Mouse (Mus musculus): Measurements from ENCODE around the gene Sbsn. TPM values are rescaled to one million over a fixed set of nuclear protein-coding genes. Genes with fewer than 3 reads are reported as not detected.

Gene Sbsn
- polyA plus RNA-seq (2015; fragmentation: Nextera tagmentation; extraction: Ambion mirVana), result 1.6 and 2.0 TPM in 2 replicates

GRCm38 (mm10) chr7:30751086-30751669, at the start of gene Sbsn:
Sbsn (plus strand) TSS chr7:30751471.
- Histone ChIP-seq H3K27ac (ENCODE audit: low read length) (no peak within 1 kb of the TSS), H3K36me3 (ENCODE audit: control insufficient read depth, insufficient read depth, low read length) (peaks cover 17% of the 10 kb centered on the region), H3K4me2 (ENCODE audit: low read length) (no peak within 1 kb of the TSS), H3K9me3 (replicated peaks; ENCODE audit: control insufficient read depth, low read length, poor library complexity, severe bottlenecking) (peaks cover 8% of the 10 kb centered on the region), H3K27me3 (ENCODE audit: control insufficient read depth, insufficient read depth, low read depth, low read length) (no peaks in the 10 kb centered on the region), H3K9ac (ENCODE audit: low read depth, low read length) (no peak within 1 kb of the TSS), H3K4me1 (ENCODE audit: control insufficient read depth, insufficient read depth, low read length) (no peaks in the 10 kb centered on the region), H3K4me3 (ENCODE audit: low read depth, low read length) (no peak within 1 kb of the TSS)
- no peak for ATAC-seq
- 70% methylated on average over 5 of the region's 5 CpGs for WGBS

DNA sequence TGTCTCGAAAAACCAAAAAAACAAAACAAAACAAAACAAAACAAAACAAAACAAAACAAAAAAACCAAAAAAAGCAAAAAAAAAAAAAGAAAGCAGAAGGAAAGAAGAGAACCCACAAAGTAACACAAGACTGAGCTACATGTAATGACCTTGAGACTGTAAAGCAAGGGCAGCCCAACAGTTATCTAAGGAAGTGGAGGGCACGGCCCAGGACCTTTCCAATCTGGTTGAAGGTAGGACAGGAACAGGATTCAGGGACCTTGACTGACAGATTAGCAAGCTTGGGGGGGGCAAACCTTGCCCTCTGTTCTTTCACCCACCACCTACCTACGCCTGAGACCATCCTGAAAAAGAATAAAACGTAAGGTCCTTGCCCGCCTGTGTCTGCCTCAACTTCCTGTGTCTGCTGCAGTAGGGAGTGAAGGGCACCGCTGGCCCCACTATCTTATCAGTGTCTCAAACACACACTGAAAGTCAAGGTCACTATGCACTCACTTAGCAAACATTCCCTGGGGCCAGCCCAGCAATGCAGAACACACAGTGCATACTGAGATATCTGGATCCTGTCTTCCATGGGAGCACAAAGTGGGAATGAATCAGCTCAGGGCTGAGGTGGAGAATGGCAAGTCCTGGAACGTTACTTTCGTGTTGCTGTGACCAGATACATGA, 44.9 kb upstream of the Sbsn start:
- H3K9me3 ChIP-seq (replicated peaks; ENCODE audit: control insufficient read depth, low read length, poor library complexity, severe bottlenecking), result no peaks in the 10 kb centered on the region
- H3K4me3 ChIP-seq (ENCODE audit: low read depth, low read length), result no peak overlapping the region
- ATAC-seq, result no peak
- no peak overlapping the region for H3K27ac ChIP-seq (ENCODE audit: low read length)
- no peaks in the 10 kb centered on the region for H3K36me3 ChIP-seq (ENCODE audit: control insufficient read depth, insufficient read depth, low read length)
- H3K4me1 ChIP-seq (ENCODE audit: control insufficient read depth, insufficient read depth, low read length), result no peaks in the 10 kb centered on the region
- 75% methylated on average over 8 of the region's 8 CpGs for WGBS
- no peak overlapping the region for H3K9ac ChIP-seq (ENCODE audit: low read depth, low read length)
- H3K4me2 ChIP-seq (ENCODE audit: low read length), result no peak overlapping the region
- H3K27me3 ChIP-seq (ENCODE audit: control insufficient read depth, insufficient read depth, low read depth, low read length), result no peaks in the 10 kb centered on the region

GRCm38 (mm10) chr7:30707441-30707840, 43.8 kb upstream of the Sbsn start:
- ATAC-seq, result no peak
- H3K27ac ChIP-seq (ENCODE audit: low read length), result no peak overlapping the region
- H3K9ac ChIP-seq (ENCODE audit: low read depth, low read length), result no peak overlapping the region
- 100% methylated on average over 1 of the region's 1 CpGs for WGBS
- no peak overlapping the region for H3K4me2 ChIP-seq (ENCODE audit: low read length)
- H3K4me1 ChIP-seq (ENCODE audit: control insufficient read depth, insufficient read depth, low read length), result no peaks in the 10 kb centered on the region
- H3K9me3 ChIP-seq (replicated peaks; ENCODE audit: control insufficient read depth, low read length, poor library complexity, severe bottlenecking), result no peaks in the 10 kb centered on the region
- H3K36me3 ChIP-seq (ENCODE audit: control insufficient read depth, insufficient read depth, low read length), result no peaks in the 10 kb centered on the region
- no peak overlapping the region for H3K4me3 ChIP-seq (ENCODE audit: low read depth, low read length)
- no peaks in the 10 kb centered on the region for H3K27me3 ChIP-seq (ENCODE audit: control insufficient read depth, insufficient read depth, low read depth, low read length)

DNA sequence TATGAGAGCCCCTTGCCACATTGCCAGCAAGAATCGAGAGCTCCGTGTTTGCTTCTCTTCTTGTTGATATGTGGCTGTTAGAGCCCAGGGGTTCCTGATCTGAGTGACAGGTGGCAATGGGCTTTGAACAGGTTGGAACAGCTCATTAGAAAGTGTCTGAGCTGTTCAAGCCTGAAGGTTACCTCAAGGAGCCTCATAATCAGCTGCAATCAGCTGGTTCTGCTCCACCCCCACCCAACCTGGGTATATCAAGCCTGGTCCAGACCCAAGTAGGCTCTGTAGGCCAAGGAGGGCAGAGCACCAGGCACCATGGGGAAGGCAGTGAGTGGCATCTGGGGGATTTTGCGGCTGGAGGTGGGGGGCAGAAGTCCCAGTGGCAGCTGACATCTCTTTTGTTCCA, 39.3 kb upstream of the Sbsn start, which contains the start of gene Atp4a:
Gene Atp4a, plus strand, starts transcription at position 268 of the 400 bp plus-strand sequence.
- Histone ChIP-seq H3K9me3 (replicated peaks; ENCODE audit: control insufficient read depth, low read length, poor library complexity, severe bottlenecking) (no peaks in the 10 kb centered on the region), H3K4me2 (ENCODE audit: low read length) (no peak within 1 kb of the TSS), H3K36me3 (ENCODE audit: control insufficient read depth, insufficient read depth, low read length) (no peaks in the 10 kb centered on the region), H3K27ac (ENCODE audit: low read length) (no peak within 1 kb of the TSS), H3K4me1 (ENCODE audit: control insufficient read depth, insufficient read depth, low read length) (no peaks in the 10 kb centered on the region), H3K4me3 (ENCODE audit: low read depth, low read length) (no peak within 1 kb of the TSS), H3K27me3 (ENCODE audit: control insufficient read depth, insufficient read depth, low read depth, low read length) (peaks cover 19% of the 10 kb centered on the region), H3K9ac (ENCODE audit: low read depth, low read length) (no peak within 1 kb of the TSS)
- WGBS, result 86% methylated on average over 3 of the region's 3 CpGs
- no peak for ATAC-seq

GRCm38 (mm10) chr7:30717006-30717715, 34.1 kb upstream of the Sbsn start:
- peak overlapping the region; percentile 56; the same call in 1 of the 2 replicates for H3K9ac ChIP-seq (ENCODE audit: low read depth, low read length)

GRCm38 (mm10) chr7:30717716-30718046, 33.6 kb upstream of the Sbsn start:
- Histone ChIP-seq H3K36me3 (ENCODE audit: control insufficient read depth, insufficient read depth, low read length) (no peaks in the 10 kb centered on the region), H3K4me3 (ENCODE audit: low read depth, low read length) (peak overlapping the region; percentile 38), H3K4me1 (ENCODE audit: control insufficient read depth, insufficient read depth, low read length) (peaks cover 7% of the 10 kb centered on the region; the same call in 1 of the 2 replicates), H3K9ac (ENCODE audit: low read depth, low read length) (peak overlapping the region; percentile 56; the same call in 1 of the 2 replicates), H3K27me3 (ENCODE audit: control insufficient read depth, insufficient read depth, low read depth, low read length) (peaks cover 22% of the 10 kb centered on the region), H3K27ac (ENCODE audit: low read length) (no peak overlapping the region), H3K9me3 (replicated peaks; ENCODE audit: control insufficient read depth, low read length, poor library complexity, severe bottlenecking) (no peaks in the 10 kb centered on the region), H3K4me2 (ENCODE audit: low read length) (peak overlapping the region; percentile 55)
- 7% methylated on average over 14 of the region's 14 CpGs for WGBS
- ATAC-seq, result peak; percentile 64

More at GRCm38 (mm10) chr7:30717006-30717715, 34.1 kb upstream of the Sbsn start:
- H3K36me3 ChIP-seq (ENCODE audit: control insufficient read depth, insufficient read depth, low read length), result no peaks in the 10 kb centered on the region
- 3% methylated on average over 43 of the region's 43 CpGs for WGBS
- peaks cover 22% of the 10 kb centered on the region for H3K27me3 ChIP-seq (ENCODE audit: control insufficient read depth, insufficient read depth, low read depth, low read length)
- peaks cover 7% of the 10 kb centered on the region; the same call in 1 of the 2 replicates for H3K4me1 ChIP-seq (ENCODE audit: control insufficient read depth, insufficient read depth, low read length)
- H3K9me3 ChIP-seq (replicated peaks; ENCODE audit: control insufficient read depth, low read length, poor library complexity, severe bottlenecking), result no peaks in the 10 kb centered on the region
- ATAC-seq, result peak; percentile 93
- peak overlapping the region; percentile 38 for H3K4me3 ChIP-seq (ENCODE audit: low read depth, low read length)
- no peak overlapping the region for H3K27ac ChIP-seq (ENCODE audit: low read length)
- H3K4me2 ChIP-seq (ENCODE audit: low read length), result peak overlapping the region; percentile 55

GRCm38 (mm10) chr7:30719669-30720068, 31.6 kb upstream of the Sbsn start:
- Histone ChIP-seq H3K9me3 (replicated peaks; ENCODE audit: control insufficient read depth, low read length, poor library complexity, severe bottlenecking) (no peaks in the 10 kb centered on the region), H3K4me1 (ENCODE audit: control insufficient read depth, insufficient read depth, low read length) (peaks cover 7% of the 10 kb centered on the region; the same call in 1 of the 2 replicates), H3K9ac (ENCODE audit: low read depth, low read length) (no peak overlapping the region), H3K4me3 (ENCODE audit: low read depth, low read length) (no peak overlapping the region), H3K36me3 (ENCODE audit: control insufficient read depth, insufficient read depth, low read length) (no peaks in the 10 kb centered on the region), H3K4me2 (ENCODE audit: low read length) (no peak overlapping the region), H3K27me3 (ENCODE audit: control insufficient read depth, insufficient read depth, low read depth, low read length) (peaks cover 22% of the 10 kb centered on the region), H3K27ac (ENCODE audit: low read length) (no peak overlapping the region)
- WGBS, result 95% methylated on average over 5 of the region's 5 CpGs
- no peak for ATAC-seq

GRCm38 (mm10) chr7:30721286-30721685, 30.0 kb upstream of the Sbsn start:
- WGBS, result 63% methylated on average over 7 of the region's 7 CpGs
- Histone ChIP-seq H3K27ac (ENCODE audit: low read length) (no peak overlapping the region), H3K9ac (ENCODE audit: low read depth, low read length) (no peak overlapping the region), H3K27me3 (ENCODE audit: control insufficient read depth, insufficient read depth, low read depth, low read length) (peaks cover 9% of the 10 kb centered on the region), H3K9me3 (replicated peaks; ENCODE audit: control insufficient read depth, low read length, poor library complexity, severe bottlenecking) (no peaks in the 10 kb centered on the region), H3K4me1 (ENCODE audit: control insufficient read depth, insufficient read depth, low read length) (peaks cover 7% of the 10 kb centered on the region; the same call in 1 of the 2 replicates), H3K4me3 (ENCODE audit: low read depth, low read length) (no peak overlapping the region), H3K4me2 (ENCODE audit: low read length) (no peak overlapping the region), H3K36me3 (ENCODE audit: control insufficient read depth, insufficient read depth, low read length) (no peaks in the 10 kb centered on the region; the same call in 1 of the 2 replicates)
- ATAC-seq, result no peak
